Mouse (Mus musculus): ENCODE results near the gene Chka. TPM values are rescaled to one million over a fixed set of nuclear protein-coding genes. Genes with fewer than 3 reads are reported as not detected.

The Chka gene
- total RNA-seq, 2 experiments from 2014 or later = 9.5 to 13.0 TPM

GRCm38 (mm10) chr19:3907876-3908660 lies 56.5 kb downstream of the Chka start:
- intact Hi-C loops (cut with DNase I) = no loop called here
- DNase-seq (ENCODE audit: low spot score) = no peak

DNA sequence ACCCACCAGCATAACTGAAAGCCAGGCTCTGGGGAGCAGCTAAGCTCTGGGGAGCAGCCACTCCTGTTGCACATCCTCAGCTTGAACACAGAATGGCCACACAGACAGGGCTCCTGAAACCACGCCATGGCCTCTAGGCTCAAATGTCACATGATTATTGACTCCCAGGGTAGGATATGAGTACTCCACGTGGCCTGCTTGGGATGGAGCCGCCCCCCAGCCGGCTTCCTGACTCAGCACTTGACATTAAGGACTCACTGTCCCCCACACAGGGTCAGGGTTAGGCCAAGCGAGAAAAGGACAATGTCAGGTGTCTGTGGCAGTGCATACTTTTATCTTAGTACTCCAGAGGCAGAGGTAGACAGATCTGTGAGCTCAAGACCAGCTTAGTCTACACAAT lies 58.6 kb downstream of the Chka start:
- intact Hi-C loops (cut with DNase I) = no loop called here
- no peak for DNase-seq (ENCODE audit: low spot score)

DNA sequence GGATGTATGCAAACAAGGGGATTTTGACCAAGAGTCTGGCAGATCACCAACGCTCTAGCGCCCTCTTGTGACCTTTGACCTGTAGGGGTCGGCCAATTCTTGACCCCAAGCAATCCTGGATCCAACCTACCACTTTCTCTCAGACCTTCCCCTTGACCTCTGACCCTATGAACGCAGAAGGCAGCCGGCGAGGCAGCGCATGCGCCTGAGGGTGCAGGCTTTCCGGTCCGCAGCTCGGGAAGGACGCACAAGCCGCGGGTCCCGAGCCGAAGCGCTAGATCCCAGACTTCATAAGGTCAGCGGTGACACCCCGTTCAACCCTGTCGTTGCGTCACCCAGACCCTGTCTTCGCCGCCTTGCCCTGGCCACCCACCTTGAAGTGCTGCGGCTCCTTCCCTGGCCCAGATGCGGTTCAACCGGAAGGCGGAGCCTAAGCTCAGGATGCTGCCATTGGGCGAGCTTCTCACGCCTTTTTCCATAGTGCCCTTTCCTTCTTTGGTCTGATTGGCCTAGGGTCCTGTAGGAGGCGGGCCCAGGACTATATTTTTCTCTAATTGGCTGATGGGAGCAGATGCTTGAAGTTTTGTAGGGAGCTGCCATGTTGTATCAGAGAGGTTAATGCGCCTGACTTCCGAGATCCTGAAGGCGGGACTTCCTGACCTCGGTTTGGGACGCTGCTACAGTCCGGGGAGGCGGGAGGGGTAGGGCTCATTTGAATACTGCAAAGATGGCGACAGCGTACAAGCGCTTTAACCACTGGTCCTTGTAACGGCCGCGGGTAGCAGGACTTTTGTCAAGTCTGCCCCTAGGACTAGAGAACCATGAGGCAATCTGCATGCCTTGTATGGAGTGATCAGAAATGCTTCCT lies 61.0 kb downstream of the Chka start, which contains the start of gene Ndufs8:
Ndufs8 (minus strand) TSS at position 438 of the 868 bp plus-strand sequence.
- intact Hi-C loops (cut with DNase I) = no loop called here
- peak; percentile 93 for DNase-seq (ENCODE audit: low spot score)

- intact Hi-C loops (cut with DNase I) = no loop called here
- no peak for DNase-seq (ENCODE audit: low spot score)
Observed at GRCm38 (mm10) chr19:3913692-3914091, 62.1 kb downstream of the Chka start.

GRCm38 (mm10) chr19:3914535-3914934 lies 63.0 kb downstream of the Chka start:
- intact Hi-C loops (cut with DNase I) = no loop called here

DNA sequence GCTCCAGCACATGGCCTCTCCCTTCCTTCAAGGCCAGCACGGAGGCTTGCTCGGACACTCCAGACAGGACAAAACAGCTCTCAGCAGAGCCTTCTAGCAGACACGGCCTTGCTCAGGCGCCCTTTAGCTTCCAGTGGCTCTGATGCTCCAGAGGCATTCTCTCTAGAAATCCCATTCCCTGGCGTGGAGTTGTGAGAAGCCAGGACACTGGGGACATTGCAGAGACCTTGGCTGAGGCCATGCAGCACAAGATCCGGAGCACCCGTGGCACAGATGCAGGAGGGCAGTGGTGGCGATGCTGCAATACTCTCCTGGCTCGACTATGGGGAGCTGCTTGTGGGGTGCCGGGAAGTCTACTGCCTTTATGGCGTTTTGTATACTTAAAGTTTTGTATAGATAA lies 65.2 kb downstream of the Chka start:
- no peak for DNase-seq (ENCODE audit: low spot score)
- intact Hi-C loops (cut with DNase I) = no loop called here

More at GRCm38 (mm10) chr19:3914535-3914934, 63.0 kb downstream of the Chka start:
- DNase-seq (ENCODE audit: low spot score) = no peak

DNA sequence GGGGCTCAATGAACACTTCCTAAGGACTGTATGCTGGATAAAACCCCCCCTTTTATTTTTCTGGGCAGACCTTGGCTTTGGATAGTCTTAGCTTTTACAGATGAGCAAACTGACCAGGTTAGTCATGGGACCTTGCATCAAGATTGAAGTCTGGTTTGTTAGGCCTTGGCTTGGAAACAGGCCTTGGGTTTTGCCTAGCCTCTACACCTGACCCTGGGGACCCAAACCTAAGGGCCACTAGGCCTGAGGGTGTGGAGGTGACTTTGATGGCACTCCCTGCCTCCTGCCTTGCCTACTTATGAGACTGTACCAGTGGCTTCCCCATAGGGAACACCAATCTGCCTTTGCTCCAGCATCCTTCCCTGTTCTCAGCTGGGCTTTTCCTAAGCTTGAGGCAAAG lies 68.4 kb downstream of the Chka start:
- intact Hi-C loops (cut with DNase I) = no loop called here

GRCm38 (mm10) chr19:3922661-3923371 lies 71.2 kb downstream of the Chka start:
- intact Hi-C loops (cut with DNase I) = no loop called here
- no peak for DNase-seq (ENCODE audit: low spot score)

More for the DNA sequence above, 68.4 kb downstream of the Chka start:
- DNase-seq (ENCODE audit: low spot score) = no peak

- no peak for DNase-seq (ENCODE audit: low spot score)
- intact Hi-C loops (cut with DNase I) = no loop called here
Observed at GRCm38 (mm10) chr19:3923586-3923985, 72.0 kb downstream of the Chka start.

- intact Hi-C loops (cut with DNase I) = no loop called here
- DNase-seq (ENCODE audit: low spot score) = no peak
Observed at GRCm38 (mm10) chr19:3924190-3924589, 72.6 kb downstream of the Chka start.

- DNase-seq (ENCODE audit: low spot score) = no peak
- intact Hi-C loops (cut with DNase I) = no loop called here
Observed at GRCm38 (mm10) chr19:3924868-3925267, 73.3 kb downstream of the Chka start.

DNA sequence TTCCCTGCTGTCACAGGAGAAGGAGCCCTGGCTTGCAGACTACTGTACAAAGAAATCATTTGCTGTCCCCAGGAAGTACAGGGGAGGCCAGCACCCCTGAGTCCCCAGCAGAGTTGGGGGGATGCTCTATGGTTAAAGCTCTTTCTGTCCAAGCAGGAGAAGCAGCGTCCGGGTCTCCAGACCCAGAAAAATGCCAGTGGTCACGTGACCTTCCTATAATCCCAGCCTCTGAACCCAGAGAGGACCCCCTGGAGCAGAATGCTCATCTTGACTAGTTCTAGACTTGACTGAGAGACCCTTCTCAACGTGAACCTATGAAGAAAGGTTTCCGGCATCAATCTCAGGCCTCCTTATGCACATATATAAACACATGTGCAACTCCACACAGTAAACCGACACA lies 74.3 kb downstream of the Chka start:
- no peak for DNase-seq (ENCODE audit: low spot score)
- intact Hi-C loops (cut with DNase I) = no loop called here

- intact Hi-C loops (cut with DNase I) = no loop called here
- DNase-seq (ENCODE audit: low spot score) = no peak
Observed at GRCm38 (mm10) chr19:3926279-3926678, 74.7 kb downstream of the Chka start.

DNA sequence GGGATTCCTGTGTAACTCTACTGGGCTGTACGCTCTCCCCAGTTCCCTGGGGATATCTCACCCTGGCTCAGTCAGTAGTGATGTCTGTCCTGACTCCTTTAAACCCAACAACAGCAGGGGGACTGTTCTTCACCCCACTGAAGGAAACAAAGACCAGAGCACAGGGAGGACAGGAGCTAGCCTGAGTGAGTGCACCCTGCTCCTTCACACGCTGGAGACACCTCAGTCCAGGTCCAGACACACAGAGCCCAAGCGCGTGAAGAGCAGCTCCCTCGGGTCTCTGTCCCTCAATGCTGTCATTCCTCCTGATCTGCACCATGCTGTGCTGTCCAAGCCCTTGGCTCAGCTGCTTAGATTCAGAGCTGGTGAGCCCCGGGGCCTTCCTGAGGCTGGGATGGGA lies 75.1 kb downstream of the Chka start:
- intact Hi-C loops (cut with DNase I) = no loop called here
- DNase-seq (ENCODE audit: low spot score) = no peak

GRCm38 (mm10) chr19:3927989-3928388 lies 76.4 kb downstream of the Chka start:
- intact Hi-C loops (cut with DNase I) = no loop called here
- no peak for DNase-seq (ENCODE audit: low spot score)

- intact Hi-C loops (cut with DNase I) = no loop called here
- DNase-seq (ENCODE audit: low spot score) = no peak
Observed at GRCm38 (mm10) chr19:3928779-3929178, 77.2 kb downstream of the Chka start.

DNA sequence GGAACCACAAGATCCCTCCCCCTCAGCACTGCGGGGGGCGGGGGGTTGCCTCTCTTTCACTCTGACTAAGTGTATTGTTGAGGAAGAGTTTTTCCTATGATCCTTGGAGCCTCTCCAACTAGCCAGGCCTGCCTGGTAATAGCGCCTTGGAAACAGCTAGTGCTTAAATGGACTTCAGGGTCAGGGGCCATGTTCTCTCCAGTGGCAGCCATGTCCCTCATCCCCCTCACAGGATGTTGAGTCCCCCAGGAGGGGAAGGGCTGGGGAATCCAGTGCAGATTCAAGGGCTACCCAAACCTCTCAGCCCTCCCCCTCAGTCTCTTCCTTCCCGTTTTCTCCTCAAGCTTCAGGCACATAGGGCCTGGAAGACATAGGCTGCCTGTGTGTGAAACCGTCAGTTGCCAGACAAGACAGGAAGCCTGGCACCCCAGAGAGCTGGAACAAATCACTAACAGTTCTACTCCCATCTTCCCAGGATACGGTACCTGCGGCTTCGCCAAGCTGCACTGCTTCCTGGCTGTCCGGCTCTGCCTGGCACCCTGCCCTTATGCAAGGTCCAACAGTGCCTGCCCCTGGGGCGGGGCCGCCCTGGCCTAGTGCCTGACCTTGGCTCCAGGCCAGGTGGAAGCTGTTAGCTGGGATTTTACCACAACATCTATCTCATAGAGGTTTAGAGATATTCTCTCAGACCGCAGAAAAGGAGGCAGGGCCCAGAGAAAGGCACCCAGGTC lies 77.8 kb downstream of the Chka start, which contains the start of gene Aldh3b1:
Aldh3b1 (minus strand) TSS at position 598 of the 731 bp plus-strand sequence.
- intact Hi-C loops (cut with DNase I) = no loop called here
- DNase-seq (ENCODE audit: low spot score) = peak; percentile 83

GRCm38 (mm10) chr19:3930262-3931057 lies 78.9 kb downstream of the Chka start:
- DNase-seq (ENCODE audit: low spot score) = no peak
- intact Hi-C loops (cut with DNase I) = no loop called here

DNA sequence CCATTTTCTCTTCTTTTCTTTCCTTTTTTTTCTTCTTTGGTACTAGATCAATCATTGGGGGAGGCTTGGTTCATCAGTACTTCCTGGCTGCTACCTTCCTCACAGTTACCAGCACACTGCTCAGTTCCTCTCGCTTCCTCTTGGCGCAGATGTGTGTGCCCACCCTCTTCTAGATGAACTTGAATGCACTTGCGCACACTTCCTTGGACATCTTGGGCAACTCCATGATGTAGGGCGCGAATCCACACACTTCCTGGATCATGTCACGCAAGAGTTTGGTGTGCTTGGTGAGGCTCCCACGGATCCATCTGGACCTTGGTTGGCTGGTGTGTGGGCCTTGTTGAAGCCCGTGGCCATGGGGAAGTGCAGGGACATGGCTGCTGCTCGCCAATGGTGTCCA lies 80.1 kb downstream of the Chka start:
- no peak for DNase-seq (ENCODE audit: low spot score)
- intact Hi-C loops (cut with DNase I) = no loop called here
